Mouse (Mus musculus): ENCODE measurements around the gene Cdh16.

Cdh16 gene

DNA sequence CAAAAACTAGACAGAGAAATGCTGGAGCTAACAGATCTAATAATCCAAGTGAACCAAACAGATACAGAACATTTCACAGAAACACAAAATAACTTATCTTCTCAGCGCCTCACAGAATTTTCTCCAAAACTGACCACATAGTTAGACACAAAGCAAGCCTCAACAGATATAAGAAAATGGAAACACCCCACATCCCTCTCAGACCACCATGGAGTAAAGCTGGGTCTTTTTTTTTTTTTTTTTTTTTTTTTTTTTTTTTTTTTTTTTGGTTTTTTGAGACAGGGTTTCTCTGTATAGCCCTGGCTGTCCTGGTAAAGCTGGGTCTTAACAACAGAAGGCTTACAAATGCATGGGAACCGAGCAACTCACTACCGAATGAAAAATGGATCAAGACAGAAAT lies 47.4 kb downstream of the Cdh16 start:
- no peak for DNase-seq (ENCODE audit: low read depth, low spot score)

DNA sequence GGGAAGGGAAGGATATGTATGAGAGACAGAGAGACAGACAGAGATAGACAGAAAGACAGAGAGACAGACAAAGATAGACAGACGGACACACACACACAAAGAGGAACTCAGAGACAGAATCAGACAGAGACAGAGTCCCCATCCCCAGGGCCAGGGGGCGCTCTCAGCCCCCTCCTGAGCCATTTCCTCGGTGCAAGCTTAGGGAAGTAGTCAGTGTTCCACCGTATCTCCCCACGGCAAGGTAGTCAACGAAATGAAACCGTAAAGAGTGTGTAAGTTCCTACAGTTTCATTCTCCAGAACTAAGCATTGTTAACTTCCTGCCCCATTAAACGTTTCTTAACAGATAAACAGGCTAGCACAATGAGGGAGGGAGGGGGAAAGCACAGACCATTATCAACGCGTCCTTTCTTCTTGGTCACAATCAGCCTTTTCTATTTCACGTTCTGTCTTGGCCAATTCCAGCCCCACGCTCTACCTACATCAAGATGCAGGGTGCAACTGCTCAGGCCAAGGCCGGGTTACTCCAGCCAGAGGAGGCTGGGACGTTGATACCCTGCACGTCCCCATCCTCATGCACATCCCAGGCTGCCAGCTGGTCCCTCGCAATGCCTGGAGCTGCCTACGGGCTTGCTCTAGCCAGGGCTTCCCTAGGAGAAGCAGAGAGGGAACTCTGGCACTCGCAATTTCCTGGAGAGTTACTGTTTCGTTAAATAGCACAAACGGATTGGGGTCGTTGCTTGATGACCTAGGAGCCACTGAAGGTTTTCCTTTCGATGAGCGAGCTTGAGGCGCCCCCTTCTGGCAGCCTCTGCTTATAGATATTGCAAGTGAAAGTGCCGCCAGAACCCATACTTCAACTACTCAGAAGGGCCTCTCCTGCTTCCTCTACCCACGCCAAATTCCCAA lies 53.5 kb downstream of the Cdh16 start:
- DNase-seq (ENCODE audit: low read depth, low spot score) = peak; percentile 64

DNA sequence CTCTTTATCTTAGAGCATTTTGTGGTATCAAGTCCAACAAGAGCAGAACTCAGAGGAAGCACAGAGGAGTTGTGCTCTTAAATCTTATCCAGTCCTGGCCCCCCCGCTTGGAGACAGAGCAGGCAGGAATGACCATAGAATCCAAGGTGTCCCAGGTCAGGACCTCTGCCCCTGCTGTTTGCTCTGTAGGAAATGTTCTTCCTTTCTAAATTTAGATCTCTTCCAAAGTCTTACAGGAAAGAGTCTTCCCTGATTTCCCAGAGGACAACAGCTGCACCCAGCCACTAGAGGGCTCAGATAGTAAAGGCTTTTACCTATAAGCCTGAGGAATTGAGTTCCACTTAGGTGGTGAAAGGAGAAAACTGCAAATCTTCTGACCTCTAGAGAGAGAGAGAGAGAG lies 54.6 kb downstream of the Cdh16 start:
- no peak for DNase-seq (ENCODE audit: low read depth, low spot score)

DNA sequence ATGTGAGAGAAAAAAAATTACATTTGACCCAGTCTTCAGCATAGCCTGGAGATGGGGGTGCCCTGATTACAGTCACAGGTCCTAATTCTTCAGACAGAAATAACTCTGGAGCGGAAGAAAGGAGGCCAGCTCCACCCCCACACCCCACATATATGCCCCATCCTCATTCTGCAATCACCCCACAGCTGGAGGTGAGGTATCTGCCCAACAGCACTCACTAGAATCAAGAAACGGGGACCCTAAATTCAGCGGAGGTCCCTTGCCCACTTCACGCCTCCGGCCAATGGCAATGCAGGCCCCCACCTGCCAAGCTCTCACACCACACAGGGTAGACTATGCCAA lies 58.8 kb downstream of the Cdh16 start:
- no peak for DNase-seq (ENCODE audit: low read depth, low spot score)

DNA sequence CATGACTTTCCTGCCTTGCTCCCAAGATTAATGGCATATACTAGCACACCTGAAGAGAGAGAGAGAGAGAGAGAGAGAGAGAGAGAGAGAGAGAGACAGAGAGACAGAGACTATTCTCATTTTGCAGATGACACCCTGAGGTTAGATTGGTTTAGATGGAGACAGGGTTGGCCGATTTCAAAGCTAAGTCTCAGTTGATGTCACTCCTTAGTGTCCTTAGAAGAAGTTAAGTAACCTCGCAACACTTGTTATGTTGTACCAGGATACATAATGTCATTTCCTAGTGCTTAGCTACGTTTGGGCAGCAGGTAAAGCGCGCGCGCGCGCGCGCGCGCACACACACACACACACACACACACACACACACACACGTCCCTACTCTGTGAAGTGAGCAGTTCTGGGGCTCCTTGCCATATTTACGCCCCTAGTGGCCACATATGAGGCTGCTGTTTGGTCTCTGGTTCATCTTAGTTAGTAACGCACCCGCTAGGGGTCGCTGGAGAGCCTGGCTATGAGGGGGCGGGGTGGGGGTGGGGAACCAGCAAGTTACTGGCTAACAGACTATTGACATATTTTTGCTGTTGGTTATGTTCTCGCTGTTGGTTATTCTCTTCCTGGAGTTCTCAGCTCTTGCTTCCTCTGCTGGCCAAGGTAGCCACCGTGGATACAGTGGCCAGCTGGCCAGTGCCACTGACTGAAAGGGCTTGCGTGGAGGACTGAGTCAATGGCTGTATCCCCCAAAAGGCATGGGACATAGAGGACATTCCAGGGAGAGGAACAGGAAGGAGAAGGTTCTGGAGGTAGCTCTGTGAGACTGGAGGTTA lies 59.4 kb downstream of the Cdh16 start:
- peak; percentile 85 for DNase-seq (ENCODE audit: low read depth, low spot score)

DNA sequence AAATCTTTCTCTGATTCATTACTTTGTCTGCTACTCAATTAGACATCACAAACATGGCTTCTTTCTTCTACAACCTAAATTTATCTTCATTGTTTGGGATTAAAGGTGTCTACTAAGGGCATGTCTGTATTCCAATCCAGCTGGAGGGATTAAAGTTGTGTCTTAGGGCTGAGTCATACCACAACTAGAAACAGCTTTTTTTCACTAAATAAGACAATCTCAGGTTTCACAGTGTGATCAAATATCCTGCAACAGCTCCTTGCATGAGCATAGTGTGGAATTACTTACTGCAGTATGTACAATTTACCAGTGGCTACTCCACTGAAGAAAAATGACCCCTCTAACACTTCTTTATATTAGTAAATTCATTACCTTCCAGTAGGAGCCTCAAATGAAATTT lies 63.5 kb downstream of the Cdh16 start:
- DNase-seq (ENCODE audit: low read depth, low spot score) = no peak

DNA sequence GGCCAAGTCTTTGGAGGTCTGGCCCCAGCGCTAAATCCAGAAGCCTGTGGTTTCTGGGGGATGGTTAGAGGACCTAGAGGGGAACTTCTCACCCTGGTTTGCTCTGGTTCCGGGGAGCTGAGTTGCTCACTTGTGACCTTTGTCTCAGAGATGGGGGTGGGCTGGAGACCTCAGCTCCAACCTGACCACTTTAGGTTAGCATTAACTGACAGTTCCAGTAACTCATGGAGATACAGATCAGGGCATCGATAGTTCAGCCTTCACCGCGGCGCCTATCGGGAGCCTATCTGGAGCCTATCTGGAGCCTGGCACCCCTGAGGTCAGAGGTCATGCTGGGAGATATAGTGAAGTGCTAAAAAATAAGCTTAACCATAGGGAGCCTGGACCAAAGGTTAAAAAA lies 67.0 kb downstream of the Cdh16 start:
- no peak for DNase-seq (ENCODE audit: low read depth, low spot score)

DNA sequence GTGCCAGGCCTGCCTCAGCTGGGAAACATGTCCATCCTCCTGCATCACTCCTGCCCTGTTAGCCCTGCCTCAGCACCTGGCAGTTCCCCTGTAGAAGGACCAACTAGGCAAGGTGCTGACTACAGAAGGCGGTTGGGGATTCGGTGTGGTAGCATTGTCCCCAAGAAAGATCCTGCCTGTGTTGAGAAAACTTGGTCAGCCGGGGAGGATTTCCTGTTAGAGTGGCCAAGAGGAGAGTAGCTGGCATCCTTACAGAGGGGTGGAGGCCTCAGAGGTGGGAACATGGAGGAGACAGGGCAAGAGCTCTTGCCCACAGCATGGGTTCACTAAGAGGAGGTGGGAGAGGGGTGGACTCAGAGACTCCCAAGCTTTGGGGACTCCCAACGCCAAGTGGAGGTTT lies 69.0 kb downstream of the Cdh16 start:
- no peak for DNase-seq (ENCODE audit: low read depth, low spot score)

Measured in telencephalon, adult 2 months (tissue).